Mouse (Mus musculus) neural tube, embryonic 10.5 days (tissue): ENCODE measurements around the gene Gm47995.
"Not testable (repeated sequence)": the region's sequence is repeated elsewhere in the genome, so short reads cannot be mapped to it uniquely, and the experiment has no call there.

Experiments
- DNase-seq: peaks from one replicate; pipeline ENCODE4 v3.0.0-alpha.2; 2017; ENCODE audit warnings: low spot score; ENCODE audit errors: extremely low spot score

Gm47995 gene

DNA sequence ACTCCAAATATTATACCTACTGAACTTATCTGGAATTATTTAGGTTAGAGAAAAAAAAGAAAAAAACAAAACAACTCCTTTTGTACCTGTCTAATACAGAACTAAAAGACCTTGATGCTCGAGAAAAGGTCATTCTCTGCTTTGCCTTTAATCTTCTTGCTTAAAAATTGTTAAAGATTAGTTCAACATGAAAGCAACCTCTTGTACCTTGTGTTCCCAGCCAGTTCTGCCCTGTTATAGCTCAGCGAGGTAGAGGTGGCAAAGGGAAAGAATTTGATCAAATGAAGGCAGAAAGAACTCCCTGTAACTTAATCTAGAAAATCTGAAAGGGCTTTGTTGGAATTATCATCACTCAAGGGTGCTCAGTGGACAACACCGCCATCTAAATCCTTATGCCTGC, 12.1 kb upstream of the Gm47995 start:
- DNase-seq, result not testable (repeated sequence)

- not testable (repeated sequence) for DNase-seq
Measured at GRCm38 (mm10) chr1:151186879-151187424, 11.3 kb upstream of the Gm47995 start.

- DNase-seq, result no peak
Measured at GRCm38 (mm10) chr1:151188469-151188868, 9.8 kb upstream of the Gm47995 start.

DNA sequence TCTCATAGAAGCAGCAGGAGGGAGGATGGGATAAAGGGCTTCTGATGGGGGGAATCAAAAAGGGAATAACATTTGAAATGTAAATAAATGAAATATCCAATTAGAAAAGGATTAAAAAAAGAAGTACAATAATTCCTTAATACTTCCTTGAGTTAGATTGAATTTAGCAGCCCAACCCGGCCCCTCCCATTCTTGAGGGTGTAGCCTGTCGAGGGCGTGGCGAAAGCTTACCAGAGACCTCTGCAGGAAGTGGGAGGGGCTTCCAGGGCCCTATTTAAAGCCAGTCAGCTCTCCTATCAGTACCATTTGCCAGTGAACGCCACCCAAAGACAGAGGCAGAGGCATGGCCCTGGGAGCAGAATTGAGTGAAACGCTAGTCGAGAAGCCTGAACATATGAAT, 6.2 kb upstream of the Gm47995 start, which contains the start of gene Gm8947:
TSS of gene Gm8947 (plus strand) at position 302 of the 400 bp plus-strand sequence.
- DNase-seq, result not testable (repeated sequence)

- not testable (repeated sequence) for DNase-seq
Measured at GRCm38 (mm10) chr1:151192739-151193138, 5.5 kb upstream of the Gm47995 start.

GRCm38 (mm10) chr1:151195986-151196385, 2.3 kb upstream of the Gm47995 start:
- not testable (repeated sequence) for DNase-seq

DNA sequence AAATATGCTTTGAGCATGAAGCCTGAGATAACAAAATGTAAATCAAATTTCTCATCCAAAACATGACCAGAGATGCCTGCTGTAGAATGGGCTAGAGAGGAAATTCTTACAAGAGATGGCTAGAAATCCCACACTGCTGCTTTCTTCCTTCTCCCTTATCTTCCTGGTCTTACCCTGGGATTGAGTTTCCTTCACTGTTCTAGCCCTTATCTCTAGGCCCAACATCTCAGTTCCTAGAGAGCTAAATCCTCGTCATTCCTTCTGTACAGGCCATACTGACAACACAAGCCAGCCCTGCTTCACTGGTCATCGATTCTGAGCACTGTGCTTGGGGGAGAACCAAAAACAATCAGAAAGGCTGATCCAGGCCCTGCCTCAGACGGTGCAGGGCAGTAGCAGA, 1.6 kb upstream of the Gm47995 start:
- not testable (repeated sequence) for DNase-seq

DNA sequence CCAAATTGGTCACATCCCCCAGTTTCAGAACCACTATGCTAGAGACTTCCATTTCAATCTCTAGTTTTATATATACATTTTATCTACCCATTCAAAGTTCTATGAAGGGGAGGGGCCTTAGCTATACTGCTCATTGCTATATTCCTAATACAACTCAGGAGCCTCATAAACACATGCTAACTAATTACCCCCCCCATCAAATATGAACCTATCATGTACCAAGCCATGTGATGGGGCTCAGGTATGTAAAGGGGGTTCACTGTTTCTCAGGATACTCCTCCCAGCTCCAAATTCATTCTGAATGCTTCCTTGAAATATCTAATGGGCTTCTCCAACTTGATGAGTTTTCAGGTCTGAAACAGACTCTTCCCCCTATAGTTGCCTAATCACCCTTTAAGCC, 2.4 kb downstream of the Gm47995 start:
- DNase-seq, result not testable (repeated sequence)

DNA sequence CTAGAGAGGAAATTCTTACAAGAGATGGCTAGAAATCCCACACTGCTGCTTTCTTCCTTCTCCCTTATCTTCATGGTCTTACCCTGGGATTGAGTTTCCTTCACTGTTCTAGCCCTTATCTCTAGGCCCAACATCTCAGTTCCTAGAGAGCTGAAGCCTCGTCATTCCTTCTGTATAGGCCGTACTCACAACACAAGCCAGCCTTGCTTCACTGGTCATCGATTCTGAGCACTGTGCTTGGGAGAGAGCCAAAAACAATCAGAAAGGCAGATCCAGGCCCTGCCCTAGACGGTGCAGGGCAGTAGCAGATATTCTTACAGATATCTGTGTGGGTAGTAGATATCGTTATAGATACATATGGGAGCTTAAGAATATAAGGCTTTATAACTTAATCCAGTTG, 4.5 kb downstream of the Gm47995 start:
- DNase-seq, result not testable (repeated sequence)

DNA sequence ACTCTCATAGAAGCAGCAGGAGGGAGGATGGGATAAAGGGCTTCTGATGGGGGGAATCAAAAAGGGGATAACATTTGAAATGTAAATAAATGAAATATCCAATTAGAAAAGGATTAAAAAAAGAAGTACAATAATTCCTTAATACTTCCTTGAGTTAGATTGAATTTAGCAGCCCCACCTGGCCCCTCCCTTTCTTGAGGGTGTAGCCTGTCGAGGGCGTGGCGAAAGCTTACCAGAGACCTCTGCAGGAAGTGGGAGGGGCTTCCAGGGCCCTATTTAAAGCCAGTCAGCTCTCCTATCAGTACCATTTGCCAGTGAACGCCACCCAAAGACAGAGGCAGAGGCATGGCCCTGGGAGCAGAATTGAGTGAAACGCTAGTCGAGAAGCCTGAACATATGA, 5.6 kb downstream of the Gm47995 start, which contains the start of gene 3110040M04Rik:
TSS of gene 3110040M04Rik (plus strand) at position 304 of the 400 bp plus-strand sequence.
- not testable (repeated sequence) for DNase-seq

DNA sequence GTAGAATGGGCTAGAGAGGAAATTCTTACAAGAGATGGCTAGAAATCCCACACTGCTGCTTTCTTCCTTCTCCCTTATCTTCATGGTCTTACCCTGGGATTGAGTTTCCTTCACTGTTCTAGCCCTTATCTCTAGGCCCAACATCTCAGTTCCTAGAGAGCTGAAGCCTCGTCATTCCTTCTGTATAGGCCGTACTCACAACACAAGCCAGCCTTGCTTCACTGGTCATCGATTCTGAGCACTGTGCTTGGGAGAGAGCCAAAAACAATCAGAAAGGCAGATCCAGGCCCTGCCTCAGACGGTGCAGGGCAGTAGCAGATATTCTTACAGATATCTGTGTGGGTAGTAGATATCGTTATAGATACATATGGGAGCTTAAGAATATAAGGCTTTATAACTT, 10.2 kb downstream of the Gm47995 start:
- DNase-seq, result not testable (repeated sequence)

DNA sequence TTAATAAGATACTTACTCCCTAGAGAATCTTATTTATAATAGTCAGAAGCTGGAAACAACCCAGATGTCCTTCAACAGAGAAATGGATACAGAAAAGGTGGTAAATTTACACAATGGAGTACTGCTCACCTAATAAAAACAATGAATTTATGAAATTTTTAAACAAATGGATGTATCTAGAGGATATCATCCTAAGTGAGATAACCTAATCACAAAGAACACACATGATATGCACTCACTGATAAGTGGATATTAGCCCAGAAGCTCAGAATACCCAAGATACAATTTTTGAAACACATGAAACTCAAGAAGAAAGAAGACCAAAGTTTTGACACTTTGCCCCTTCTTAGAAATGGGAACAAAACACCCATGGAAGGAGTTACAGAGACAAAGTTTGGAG, 10.7 kb downstream of the Gm47995 start:
- DNase-seq, result not testable (repeated sequence)

DNA sequence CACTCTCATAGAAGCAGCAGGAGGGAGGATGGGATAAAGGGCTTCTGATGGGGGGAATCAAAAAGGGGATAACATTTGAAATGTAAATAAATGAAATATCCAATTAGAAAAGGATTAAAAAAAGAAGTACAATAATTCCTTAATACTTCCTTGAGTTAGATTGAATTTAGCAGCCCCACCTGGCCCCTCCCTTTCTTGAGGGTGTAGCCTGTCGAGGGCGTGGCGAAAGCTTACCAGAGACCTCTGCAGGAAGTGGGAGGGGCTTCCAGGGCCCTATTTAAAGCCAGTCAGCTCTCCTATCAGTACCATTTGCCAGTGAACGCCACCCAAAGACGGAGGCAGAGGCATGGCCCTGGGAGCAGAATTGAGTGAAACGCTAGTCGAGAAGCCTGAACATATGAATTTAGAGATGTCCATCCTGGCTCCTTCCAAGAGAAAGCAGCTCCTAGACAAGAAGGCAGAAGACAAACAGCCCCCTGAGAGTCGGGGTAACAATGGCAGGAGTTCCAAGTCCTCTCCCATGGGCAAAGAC, 11.6 kb downstream of the Gm47995 start, which contains the start of gene Gm47996:
TSS of gene Gm47996 (plus strand) at position 308 of the 532 bp plus-strand sequence.
- DNase-seq, result not testable (repeated sequence)

GRCm38 (mm10) chr1:151211666-151212065, 13.4 kb downstream of the Gm47995 start:
- not testable (repeated sequence) for DNase-seq

- no peak for DNase-seq
Measured at GRCm38 (mm10) chr1:151214862-151215261, 16.6 kb downstream of the Gm47995 start.

DNA sequence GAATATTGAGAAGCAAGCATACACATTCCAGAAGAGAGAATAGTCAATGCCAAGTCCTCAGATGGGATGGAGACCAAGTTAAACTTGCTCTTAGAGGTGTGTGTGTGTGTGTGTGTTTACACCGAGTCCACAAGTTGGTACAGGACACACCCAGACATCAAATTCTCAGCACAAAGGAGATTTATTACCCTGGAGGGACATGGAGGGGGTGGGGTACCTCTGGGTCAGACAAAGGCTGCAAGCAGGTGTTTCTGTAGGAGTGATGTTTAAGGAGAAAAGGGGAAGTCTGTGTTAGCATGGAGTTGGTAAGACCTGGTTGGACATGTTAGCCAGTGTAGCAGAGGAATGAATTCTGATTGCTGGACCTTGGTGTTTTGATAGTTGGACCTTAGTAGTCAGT, 17.7 kb downstream of the Gm47995 start:
- DNase-seq, result no peak

GRCm38 (mm10) chr1:151216417-151216816, 18.2 kb downstream of the Gm47995 start:
- DNase-seq, result no peak

DNA sequence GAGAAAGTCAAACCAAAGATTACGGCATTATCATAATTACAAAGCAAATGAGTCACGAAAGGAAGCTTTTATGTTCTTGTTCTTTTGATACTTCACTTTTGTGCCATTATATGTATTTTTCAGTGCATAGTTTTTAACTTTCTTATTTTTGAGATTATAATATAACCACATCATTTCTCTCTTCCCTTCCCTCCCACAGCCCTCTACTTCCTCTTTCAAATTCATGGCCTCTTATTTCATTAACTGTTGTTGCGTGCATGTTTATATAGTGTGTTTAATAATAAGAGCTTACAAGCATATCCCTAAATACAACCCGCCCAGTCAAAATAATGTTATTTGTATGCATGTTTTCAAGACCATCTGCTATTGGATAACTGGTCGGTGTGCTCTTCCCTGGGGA, 20.8 kb downstream of the Gm47995 start:
- DNase-seq, result no peak

- DNase-seq, result no peak
Measured at GRCm38 (mm10) chr1:151220098-151220497, 21.9 kb downstream of the Gm47995 start.

DNA sequence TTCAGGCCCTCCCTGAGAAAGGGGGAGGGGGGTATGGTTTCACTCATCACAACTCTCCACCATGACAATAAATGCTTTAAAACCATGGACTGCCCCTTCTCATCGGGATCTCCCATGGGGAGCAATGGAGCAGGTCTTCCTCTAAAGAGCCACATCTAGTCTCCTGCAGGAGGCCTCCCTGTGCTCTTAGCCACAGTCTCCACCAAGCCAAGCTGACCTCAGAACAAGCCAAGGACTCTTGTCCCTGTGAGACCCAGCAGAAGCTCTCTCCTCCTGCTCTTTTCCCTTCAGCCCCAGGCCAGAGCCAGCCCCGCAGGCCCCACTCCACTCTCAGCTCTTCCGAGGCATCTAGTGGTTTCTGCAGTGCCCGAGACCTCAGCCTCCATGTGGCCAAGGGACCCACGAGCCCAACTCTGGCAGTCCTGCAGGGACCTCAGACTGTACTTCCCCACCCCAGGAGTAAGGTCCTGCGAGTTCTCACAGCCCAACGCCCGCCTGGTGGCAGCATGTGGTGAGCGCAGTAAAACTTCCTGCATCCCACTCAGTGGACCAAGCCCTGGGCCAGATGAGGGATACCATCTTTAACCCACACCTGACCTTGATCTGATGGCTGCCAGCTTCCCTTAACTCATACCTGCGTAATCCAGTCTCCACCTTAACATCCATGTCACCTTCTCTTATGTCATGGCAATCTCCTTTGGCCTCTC, 24.5 kb downstream of the Gm47995 start:
- no peak for DNase-seq

- no peak for DNase-seq
Measured at GRCm38 (mm10) chr1:151223377-151223776, 25.1 kb downstream of the Gm47995 start.

DNA sequence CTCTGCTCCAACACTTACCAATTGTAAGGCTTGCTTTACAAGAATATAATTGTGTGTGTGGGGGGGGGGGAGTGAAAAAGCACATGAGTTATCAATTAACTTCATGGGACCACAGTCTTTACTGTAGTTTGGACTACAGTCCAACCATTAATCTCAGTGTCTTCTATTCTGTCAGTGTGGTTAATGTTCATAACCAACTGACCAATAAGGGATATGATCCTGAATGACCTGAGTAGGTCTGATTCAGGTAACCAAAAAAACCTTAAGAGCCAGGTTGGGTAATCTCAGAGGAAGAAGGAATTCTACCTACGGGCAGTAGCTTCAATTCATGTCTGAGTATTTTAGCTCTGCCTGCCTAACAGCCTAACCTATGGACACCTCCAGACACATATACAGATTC, 26.3 kb downstream of the Gm47995 start:
- no peak for DNase-seq
